Mouse (Mus musculus) forebrain, postnatal 0 days (tissue): Measurements from ENCODE around the gene Slc13a2. TPM values are rescaled to one million over a fixed set of nuclear protein-coding genes. Genes with fewer than 3 reads are reported as not detected.

Source experiments
- ATAC-seq: fragments of 200-750 bp; cut with Nextera tagmentation; 2 replicates; pipeline ENCODE4 v1.8.0; 2017; ENCODE audit warnings: mild to moderate bottlenecking, moderate library complexity
- DNase-seq: peaks from one replicate; pipeline ENCODE4 v3.0.0-alpha.2; 2015
- H3K27ac ChIP-seq: fragments of 300-500 bp; sonication (generic); 2 replicates; pipeline ENCODE4 v1.5.1; 2014; ENCODE audit warnings: low read depth, mild to moderate bottlenecking, antibody characterized with exemption, low read length, moderate library complexity, mixed read lengths
- H3K27me3 ChIP-seq: fragments of 300-500 bp; sonication (generic); 2 replicates; pipeline ENCODE4 v1.6.1; 2014; ENCODE audit warnings: mild to moderate bottlenecking, low read length, mixed read lengths; ENCODE audit not compliant: insufficient read depth
- H3K36me3 ChIP-seq: fragments of 300-500 bp; sonication (generic); 2 replicates; pipeline ENCODE4 v1.6.1; 2014; ENCODE audit warnings: mild to moderate bottlenecking, moderate library complexity; ENCODE audit not compliant: insufficient read depth
- H3K4me1 ChIP-seq: fragments of 300-500 bp; sonication (generic); 2 replicates; pipeline ENCODE4 v1.6.1; 2014; ENCODE audit warnings: antibody characterized with exemption; ENCODE audit not compliant: insufficient read depth
- H3K4me2 ChIP-seq: fragments of 300-500 bp; sonication (generic); 2 replicates; pipeline ENCODE4 v1.6.1; 2014; ENCODE audit warnings: low read depth, mild to moderate bottlenecking, moderate library complexity
- H3K4me3 ChIP-seq: fragments of 300-500 bp; sonication (generic); 2 replicates; pipeline ENCODE4 v1.5.1; 2014; ENCODE audit warnings: low read depth, low read length, mixed read lengths
- H3K9ac ChIP-seq: fragments of 300-500 bp; sonication (generic); 2 replicates; pipeline ENCODE4 v1.6.1; 2014; ENCODE audit warnings: mild to moderate bottlenecking
- H3K9me3 ChIP-seq: fragments of 300-500 bp; sonication (generic); 2 replicates; pipeline ENCODE4 v1.6.1; 2016; ENCODE audit warnings: low read length
- CTCF ChIP-seq: sonication (generic); IDR thresholded peaks from 2 replicates; pipeline ENCODE4 v1.5.1; 2016; ENCODE audit warnings: antibody characterized with exemption, control low read depth, low read depth
- WGBS: fragments of 180-500 bp; shearing (Covaris S2); extraction: QIAGEN DNeasy Blood & Tissue Kit; methylation state at CpG from one replicate; pipeline ENCODE4 v1.1.7; 2014; 5-methylcytosine and 5-hydroxymethylcytosine counted together
- polyA plus RNA-seq: library from polyadenylated mRNA; unstranded; fragments of >200 nt; fragmentation: Nextera tagmentation; extraction: Ambion mirVana; gene quantifications from 2 replicates; pipeline ENCODE4 v1.2.1, GENCODE M21; 2015
- total RNA-seq: library from RNA; depleted of rRNA; stranded (reverse); fragments of >200 nt; gene quantifications from 2 replicates; pipeline ENCODE4 v1.2.3, GENCODE M21; 2014

The Slc13a2 gene
- total and polyA plus RNA-seq, 2 experiments from 2014 or later = not detected

GRCm38 (mm10) chr11:78435776-78436349 is 13.8 kb upstream of the Slc13a2 start:
- DNase-seq = peak; percentile 6
- no peak overlapping the region for H3K27ac ChIP-seq

GRCm38 (mm10) chr11:78434052-78434451 is 12.0 kb upstream of the Slc13a2 start:
- DNase-seq (no peak), ATAC-seq (no peak)
- H3K36me3 ChIP-seq = no peaks in the 10 kb centered on the region
- no peak for TF ChIP-seq CTCF
- 83% methylated on average over 4 of the region's 4 CpGs for WGBS
- H3K27me3 ChIP-seq = no peaks in the 10 kb centered on the region
- no peaks in the 10 kb centered on the region for H3K9me3 ChIP-seq
- H3K27ac ChIP-seq = no peak overlapping the region
- no peak overlapping the region for H3K4me2 ChIP-seq
- H3K4me3 ChIP-seq = no peak overlapping the region
- H3K9ac ChIP-seq = no peak overlapping the region
- no peaks in the 10 kb centered on the region for H3K4me1 ChIP-seq

More at GRCm38 (mm10) chr11:78435776-78436349, 13.8 kb upstream of the Slc13a2 start:
- no peak overlapping the region for H3K9ac ChIP-seq
- no peak for ATAC-seq
- no peak overlapping the region for H3K4me3 ChIP-seq
- no peak overlapping the region for H3K4me2 ChIP-seq
- 7% methylated on average over 19 of the region's 19 CpGs for whole genome bisulfite sequencing
- TF ChIP-seq CTCF = peak; percentile 48
- no peaks in the 10 kb centered on the region for H3K9me3 ChIP-seq
- H3K4me1 ChIP-seq = no peaks in the 10 kb centered on the region
- H3K27me3 ChIP-seq = no peaks in the 10 kb centered on the region
- no peaks in the 10 kb centered on the region for H3K36me3 ChIP-seq

GRCm38 (mm10) chr11:78431176-78431575 is 9.2 kb upstream of the Slc13a2 start:
- WGBS = 84% methylated on average over 10 of the region's 10 CpGs
- H3K27ac ChIP-seq = no peak overlapping the region
- no peak overlapping the region for H3K9ac ChIP-seq
- no peaks in the 10 kb centered on the region for H3K36me3 ChIP-seq
- no peak for DNase-seq
- no peaks in the 10 kb centered on the region for H3K4me1 ChIP-seq
- no peak overlapping the region for H3K4me2 ChIP-seq
- TF ChIP-seq CTCF = no peak
- no peaks in the 10 kb centered on the region for H3K9me3 ChIP-seq
- H3K4me3 ChIP-seq = no peak overlapping the region
- no peak for ATAC-seq
- H3K27me3 ChIP-seq = no peaks in the 10 kb centered on the region

GRCm38 (mm10) chr11:78430195-78430878 is 8.3 kb upstream of the Slc13a2 start:
- Histone ChIP-seq H3K27ac (no peak overlapping the region), H3K4me3 (no peak overlapping the region), H3K4me2 (no peak overlapping the region), H3K4me1 (no peaks in the 10 kb centered on the region), H3K9ac (no peak overlapping the region), H3K27me3 (no peaks in the 10 kb centered on the region), H3K9me3 (no peaks in the 10 kb centered on the region), H3K36me3 (no peaks in the 10 kb centered on the region)
- TF ChIP-seq CTCF = no peak
- ATAC-seq (no peak), DNase-seq (no peak)
- 52% methylated on average over 11 of the region's 11 CpGs for WGBS

GRCm38 (mm10) chr11:78428309-78428708 is 6.3 kb upstream of the Slc13a2 start:
- no peak for TF ChIP-seq CTCF
- no peak overlapping the region for H3K27ac ChIP-seq
- no peaks in the 10 kb centered on the region for H3K36me3 ChIP-seq
- no peak overlapping the region for H3K4me3 ChIP-seq
- no peak for DNase-seq
- H3K4me1 ChIP-seq = no peaks in the 10 kb centered on the region
- no peaks in the 10 kb centered on the region for H3K27me3 ChIP-seq
- H3K4me2 ChIP-seq = no peak overlapping the region
- H3K9me3 ChIP-seq = no peaks in the 10 kb centered on the region
- no peak for ATAC-seq
- 71% methylated on average over 5 of the region's 5 CpGs for WGBS
- no peak overlapping the region for H3K9ac ChIP-seq

- no peak for ATAC-seq
- H3K4me2 ChIP-seq = no peak overlapping the region
- H3K27me3 ChIP-seq = no peaks in the 10 kb centered on the region
- no peak overlapping the region for H3K4me3 ChIP-seq
- H3K4me1 ChIP-seq = no peaks in the 10 kb centered on the region
- no peak for DNase-seq
- no peak overlapping the region for H3K27ac ChIP-seq
- no peaks in the 10 kb centered on the region for H3K9me3 ChIP-seq
- no peak overlapping the region for H3K9ac ChIP-seq
- TF ChIP-seq CTCF = no peak
- no peaks in the 10 kb centered on the region for H3K36me3 ChIP-seq
- 97% methylated on average over 6 of the region's 6 CpGs for WGBS
Measured at GRCm38 (mm10) chr11:78427655-78428054, 5.6 kb upstream of the Slc13a2 start.

- ATAC-seq (no peak), DNase-seq (no peak)
- Histone ChIP-seq H3K36me3 (no peaks in the 10 kb centered on the region), H3K9ac (no peak overlapping the region), H3K4me1 (no peaks in the 10 kb centered on the region), H3K4me3 (no peak overlapping the region), H3K4me2 (no peak overlapping the region), H3K27ac (no peak overlapping the region), H3K27me3 (no peaks in the 10 kb centered on the region), H3K9me3 (no peaks in the 10 kb centered on the region)
- no peak for TF ChIP-seq CTCF
- WGBS = 75% methylated on average over 1 of the region's 1 CpGs
Measured at GRCm38 (mm10) chr11:78425572-78425971, 3.6 kb upstream of the Slc13a2 start.
